Mouse (Mus musculus): ENCODE measurements around the gene Sez6.

DNA sequence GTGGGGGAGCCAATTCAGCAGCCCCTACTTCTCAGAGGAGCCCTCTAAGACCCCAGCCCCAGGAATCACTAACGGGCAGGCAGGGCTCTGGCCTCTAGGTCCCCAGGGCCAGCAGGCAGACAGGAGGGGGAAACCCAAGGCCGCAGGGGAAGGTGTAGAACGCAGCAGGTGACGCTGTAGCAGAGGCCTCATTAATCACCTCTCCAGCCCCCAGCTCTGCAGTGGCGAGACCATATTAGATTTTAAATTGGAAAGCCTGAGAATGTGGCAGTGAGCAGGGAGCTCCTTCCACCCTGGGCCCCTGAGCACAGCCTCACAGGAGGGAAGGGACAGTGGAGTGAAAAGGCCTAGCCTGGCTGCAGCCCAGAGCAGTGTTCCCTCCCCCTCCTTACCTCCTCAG is 11.6 kb downstream of the Sez6 start:
- TF ChIP-seq FLI1 (IDR thresholded peaks at IDR 0.05; ENCODE audit: low read length) (no peak), GATA1 (IDR thresholded peaks at IDR 0.05; ENCODE audit: borderline replicate concordance, low read length) (no peak)
